Mouse (Mus musculus) midbrain, embryonic 16.5 days (tissue): Measurements from ENCODE around the gene Impdh1. TPM values are rescaled to one million over a fixed set of nuclear protein-coding genes. Genes with fewer than 3 reads are reported as not detected.
"Not testable (repeated sequence)": the region's sequence is repeated elsewhere in the genome, so short reads cannot be mapped to it uniquely, and the experiment has no call there.

Experiments used
- ATAC-seq: fragments of 200-750 bp; cut with Nextera tagmentation; 2 replicates; pipeline ENCODE4 v1.8.0; 2017; ENCODE audit warnings: moderate TSS enrichment
- H3K27ac ChIP-seq: fragments of 300-500 bp; sonication (generic); 2 replicates; pipeline ENCODE4 v1.5.1; 2014; ENCODE audit warnings: mild to moderate bottlenecking, low read length, mixed read lengths
- H3K27me3 ChIP-seq: fragments of 300-500 bp; sonication (generic); 2 replicates; pipeline ENCODE4 v1.6.1; 2014; ENCODE audit warnings: low read depth, low read length, mixed read lengths; ENCODE audit not compliant: control insufficient read depth, insufficient read depth
- H3K36me3 ChIP-seq: fragments of 300-500 bp; sonication (generic); 2 replicates; pipeline ENCODE4 v1.6.1; 2014; ENCODE audit warnings: mild to moderate bottlenecking, low read length, moderate library complexity, mixed read lengths; ENCODE audit not compliant: control insufficient read depth, insufficient read depth
- H3K4me1 ChIP-seq: fragments of 300-500 bp; sonication (generic); 2 replicates; pipeline ENCODE4 v1.6.1; 2014; ENCODE audit warnings: mild to moderate bottlenecking, low read length, mixed read lengths; ENCODE audit not compliant: control insufficient read depth, insufficient read depth
- H3K4me2 ChIP-seq: fragments of 300-500 bp; sonication (generic); 2 replicates; pipeline ENCODE4 v1.6.1; 2014; ENCODE audit warnings: mild to moderate bottlenecking, low read length, mixed read lengths
- H3K4me3 ChIP-seq: fragments of 300-500 bp; sonication (generic); 2 replicates; pipeline ENCODE4 v1.5.1; 2014; ENCODE audit warnings: low read depth, mild to moderate bottlenecking, low read length, moderate library complexity, mixed read lengths
- H3K9ac ChIP-seq: fragments of 300-500 bp; sonication (generic); 2 replicates; pipeline ENCODE4 v1.6.1; 2014; ENCODE audit warnings: low read depth, low read length, mixed read lengths
- H3K9me3 ChIP-seq: fragments of 300-500 bp; sonication (generic); replicated peaks from 2 replicates; pipeline ENCODE4 v1.6.1; 2014; ENCODE audit warnings: mild to moderate bottlenecking, low read length, mixed read lengths; ENCODE audit not compliant: control insufficient read depth, poor library complexity, severe bottlenecking
- WGBS: fragments of 180-500 bp; shearing (Covaris S2); extraction: QIAGEN DNeasy Blood & Tissue Kit; methylation state at CpG from one replicate; pipeline ENCODE4 v1.1.7; 2014; 5-methylcytosine and 5-hydroxymethylcytosine counted together
- microRNA-seq: library from miRNA; unstranded; fragments of <30 nt; microRNA quantifications from one replicate; pipeline ENCODE4, GENCODE M21; 2017
- polyA plus RNA-seq: library from polyadenylated mRNA; unstranded; fragments of >200 nt; fragmentation: Nextera tagmentation; extraction: Ambion mirVana; gene quantifications from 2 replicates; pipeline ENCODE4 v1.2.1, GENCODE M21; 2015

The Impdh1 gene
- polyA plus RNA-seq, 1 experiment from 2014 or later: 70.6 TPM

DNA sequence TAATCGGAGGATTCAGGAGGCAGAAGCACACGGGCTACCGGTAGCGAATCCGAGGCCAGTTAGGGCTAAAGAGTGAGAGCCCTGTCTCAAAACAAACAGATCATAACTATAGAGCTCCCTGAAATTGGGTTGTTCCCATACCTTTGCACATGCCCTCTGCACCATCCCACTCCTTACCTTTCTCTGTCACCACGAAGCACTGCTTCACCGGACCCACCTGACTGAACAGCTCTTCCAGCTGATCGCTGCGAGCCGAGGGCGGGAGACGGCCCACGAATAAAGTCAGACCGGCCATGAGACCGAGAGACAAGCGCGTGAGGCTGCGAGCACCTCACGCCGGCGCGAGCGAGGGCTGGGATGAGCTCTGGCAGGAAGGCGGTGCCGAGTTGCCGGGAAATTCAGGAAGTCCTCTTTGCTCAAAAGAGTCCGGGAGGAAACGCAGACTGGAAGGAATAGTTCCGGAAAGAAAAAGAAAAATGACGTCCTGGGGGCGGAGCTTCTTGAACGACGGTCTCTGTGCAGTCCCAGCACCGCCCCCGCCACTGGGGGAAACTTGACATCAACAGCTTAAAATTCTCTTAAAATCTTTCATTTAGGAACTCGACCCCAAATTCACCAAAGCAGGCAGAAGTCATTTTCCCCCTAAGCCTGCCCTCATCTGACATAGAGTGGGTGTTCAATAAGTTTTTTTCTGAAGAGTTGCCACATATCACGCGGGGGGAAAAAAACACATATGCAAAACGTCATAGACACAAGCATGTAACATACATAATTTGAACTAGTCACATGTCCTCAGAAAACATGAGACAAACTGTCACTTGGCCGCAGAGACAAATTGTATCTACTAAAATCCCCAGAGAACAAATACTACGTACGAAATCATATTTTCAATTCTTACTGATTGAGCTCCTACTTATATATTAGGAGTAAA lies 51.6 kb downstream of the Impdh1 start, which contains the start of gene Rbm28:
Gene Rbm28 (minus strand): TSS at position 693 of the 931 bp plus-strand sequence.
- peak within 1 kb of the TSS; percentile 99 for H3K4me2 ChIP-seq
- H3K4me3 ChIP-seq: peak within 1 kb of the TSS; percentile 78
- H3K9ac ChIP-seq: peak within 1 kb of the TSS; percentile 63
- no peaks in the 10 kb centered on the region for H3K9me3 ChIP-seq
- ATAC-seq: peak; percentile 85
- H3K36me3 ChIP-seq: no peaks in the 10 kb centered on the region
- peak within 1 kb of the TSS; percentile 63 for H3K27ac ChIP-seq
- H3K4me1 ChIP-seq: peaks cover 17% of the 10 kb centered on the region
- WGBS: 8% methylated on average over 42 of the region's 42 CpGs
- peaks cover 13% of the 10 kb centered on the region for H3K27me3 ChIP-seq

DNA sequence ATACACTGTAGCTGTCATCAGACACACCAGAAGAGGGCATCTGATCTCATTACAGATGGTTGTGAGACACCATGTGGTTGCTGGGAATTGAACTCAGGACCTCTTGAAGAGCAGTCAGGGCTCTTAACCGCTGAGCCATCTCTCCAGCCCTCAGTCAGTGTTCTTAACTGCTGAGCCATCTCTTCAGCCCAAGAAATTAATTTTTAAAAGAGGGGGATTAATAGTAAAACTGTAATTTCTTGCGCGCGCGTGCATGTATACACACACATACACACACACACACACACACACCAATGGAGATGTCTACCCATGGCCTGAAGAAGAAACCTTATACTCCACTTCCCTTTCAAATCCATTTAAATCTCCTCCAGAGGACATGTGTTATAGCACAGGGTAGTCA lies 54.9 kb downstream of the Impdh1 start:
- not testable (repeated sequence) for H3K4me3 ChIP-seq, H3K4me2 ChIP-seq, H3K27ac ChIP-seq, ATAC-seq, H3K27me3 ChIP-seq, H3K9ac ChIP-seq, H3K9me3 ChIP-seq
- Histone ChIP-seq H3K36me3 (peaks cover 22% of the 10 kb centered on the region), H3K4me1 (peaks cover 15% of the 10 kb centered on the region)
- WGBS: 99% methylated on average over 5 of the region's 5 CpGs

DNA sequence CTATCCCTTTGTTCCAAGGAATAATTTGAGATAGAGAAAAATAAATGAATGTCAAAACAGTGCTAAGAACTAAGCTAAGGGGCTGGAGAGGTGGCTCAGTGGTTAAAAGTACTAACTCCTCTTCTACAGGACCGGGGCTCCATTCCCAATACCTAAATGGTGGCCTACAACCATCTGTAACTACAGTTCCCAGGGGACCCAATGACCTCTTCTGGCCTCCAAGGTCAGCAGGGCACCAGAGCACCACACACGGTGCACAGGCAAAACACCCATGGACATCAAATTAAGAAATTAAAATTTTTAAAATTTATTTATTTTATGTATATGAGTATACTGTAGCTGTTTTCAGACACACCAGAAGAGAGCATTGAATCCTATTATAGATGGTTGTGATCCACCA lies 55.4 kb downstream of the Impdh1 start:
- Histone ChIP-seq H3K4me1 (peaks cover 14% of the 10 kb centered on the region), H3K4me2 (no peak overlapping the region), H3K36me3 (peaks cover 24% of the 10 kb centered on the region), H3K9me3 (no peaks in the 10 kb centered on the region), H3K27ac (no peak overlapping the region), H3K27me3 (no peaks in the 10 kb centered on the region), H3K4me3 (no peak overlapping the region), H3K9ac (no peak overlapping the region)
- no peak for ATAC-seq
- 93% methylated on average over 2 of the region's 2 CpGs for WGBS

GRCm38 (mm10) chr6:29156326-29156725 lies 59.8 kb downstream of the Impdh1 start:
- 95% methylated on average over 5 of the region's 5 CpGs for WGBS
- Histone ChIP-seq H3K27me3 (no peaks in the 10 kb centered on the region), H3K4me1 (no peaks in the 10 kb centered on the region), H3K27ac (no peak overlapping the region), H3K4me3 (no peak overlapping the region), H3K9me3 (no peaks in the 10 kb centered on the region), H3K4me2 (no peak overlapping the region), H3K36me3 (peaks cover 55% of the 10 kb centered on the region), H3K9ac (no peak overlapping the region)
- ATAC-seq: no peak

Small RNAs within 50 kb of the gene (microRNA-seq; reads per million reads assigned to microRNA genes)
- gene Gm24303: not detected

Other genes starting within 250 kb of the Impdh1 start
- gene Lep, start 156.1 kb downstream of the Impdh1 start, polyA plus RNA-seq: not detected in 2 replicates
- 43.1 and 43.4 TPM in 2 replicates for gene Rbm28, start 51.4 kb downstream of the Impdh1 start, polyA plus RNA-seq
- 11.4 and 11.6 TPM in 2 replicates for gene Prrt4, start 36.8 kb downstream of the Impdh1 start, polyA plus RNA-seq
- gene Hilpda, start 56.1 kb upstream of the Impdh1 start, polyA plus RNA-seq: 34.8 and 36.4 TPM in 2 replicates
- 0.60 and 0.80 TPM in 2 replicates for gene Fam71f2, start 63.2 kb upstream of the Impdh1 start, polyA plus RNA-seq
- gene Fam71f1, start 102.8 kb upstream of the Impdh1 start, polyA plus RNA-seq: not detected in 2 replicates
- 160 and 163 TPM in 2 replicates for gene Calu, start 131.7 kb upstream of the Impdh1 start, polyA plus RNA-seq
- gene Opn1sw, start 172.1 kb upstream of the Impdh1 start, polyA plus RNA-seq: 0.23 and 0.34 TPM in 2 replicates
- gene Ccdc136, start 179.9 kb upstream of the Impdh1 start, polyA plus RNA-seq: 38.6 and 46.5 TPM in 2 replicates
- 2.0 and 2.2 TPM in 2 replicates for gene Flnc, start 216.9 kb upstream of the Impdh1 start, polyA plus RNA-seq